Mouse (Mus musculus) frontal cortex, postnatal 36 days (tissue): ENCODE measurements around the gene Gm8232.
"Not testable (repeated sequence)": the region's sequence is repeated elsewhere in the genome, so short reads cannot be mapped to it uniquely, and the experiment has no call there.

Experiments used
- DNase-seq, 2 experiments: peaks; one replicate each; pipeline ENCODE4 v3.0.0; 2022; ENCODE audit warnings: low spot score in 2 of 2

Gm8232 gene

DNA sequence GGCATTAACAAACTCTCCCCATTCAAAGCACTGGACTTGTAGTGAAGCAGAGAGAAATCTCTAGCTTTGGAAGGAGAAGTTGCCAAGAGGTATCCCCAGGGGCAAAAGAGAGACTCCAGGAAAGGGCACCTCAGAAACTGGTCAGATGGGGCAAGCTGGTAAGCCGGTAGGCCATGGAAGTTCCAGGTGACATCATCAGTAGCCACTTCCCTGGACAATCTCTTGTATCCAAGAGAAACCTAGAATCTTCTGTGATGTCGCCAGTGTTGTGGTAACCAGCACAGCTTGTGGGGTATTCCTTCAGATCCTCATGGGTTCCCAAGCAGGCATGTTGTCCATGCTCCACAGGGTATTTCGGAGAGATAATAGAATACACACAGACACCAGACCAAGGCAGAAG is at the start of gene Gm8232:
Gene Gm8232, plus strand, starts transcription at position 301 of the 400 bp plus-strand sequence.
- not testable (repeated sequence) for DNase-seq

DNA sequence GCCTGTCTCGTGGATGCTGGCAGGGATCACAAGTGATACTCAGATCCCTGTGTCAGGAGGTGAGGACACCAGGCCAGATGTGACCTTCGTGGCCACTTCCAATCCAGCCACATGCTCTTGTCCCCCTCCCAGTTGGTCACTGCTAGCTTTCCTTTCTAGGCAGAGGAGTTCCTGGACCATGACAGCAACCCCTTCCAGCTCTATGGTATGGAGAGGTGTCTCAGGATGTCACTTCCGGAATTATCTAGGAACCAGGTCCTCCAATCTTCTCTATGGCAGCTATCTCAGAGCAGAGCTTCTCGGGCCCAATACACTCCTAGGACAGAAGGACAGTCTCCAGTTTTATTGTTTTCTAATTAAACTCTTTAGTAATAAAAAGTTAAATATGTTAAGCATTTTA is 49.2 kb upstream of the Gm8232 start:
- not testable (repeated sequence) for DNase-seq

DNA sequence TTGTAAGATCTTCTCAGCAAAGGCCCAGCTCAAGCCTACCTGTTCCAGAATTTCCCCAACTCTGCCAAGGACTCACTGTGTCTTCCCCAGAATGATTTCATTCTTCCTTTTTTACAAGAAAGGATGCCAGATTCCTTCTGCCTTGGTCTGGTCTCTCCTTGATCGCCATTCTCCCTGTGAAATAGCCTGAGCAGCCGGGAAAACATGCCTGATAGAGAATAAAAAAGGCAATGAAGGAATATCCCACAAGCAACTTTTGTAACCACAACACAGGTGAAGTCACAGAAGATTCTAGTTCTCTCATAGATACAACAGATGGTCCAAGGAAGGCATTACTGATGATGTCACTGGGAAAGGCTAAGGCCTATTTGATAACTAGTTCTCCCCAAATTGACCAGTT is 22.8 kb upstream of the Gm8232 start, which contains the start of gene Gm3371:
Gene Gm3371, minus strand, starts transcription at position 101 of the 400 bp plus-strand sequence.
- not testable (repeated sequence) for DNase-seq
